Mouse (Mus musculus) MEL (cell line): ENCODE measurements around the gene Prrt4. TPM values are rescaled to one million over a fixed set of nuclear protein-coding genes. Genes with fewer than 3 reads are reported as not detected.

Source experiments
- DNase-seq: peaks from one replicate; pipeline ENCODE4 v3.0.0; 2011; ENCODE audit warnings: low read depth, low spot score
- H3K27ac ChIP-seq: 2 replicates; pipeline ENCODE4 v1.5.1; 2012; ENCODE audit warnings: low read depth, mild to moderate bottlenecking, control low read depth, low read length, moderate library complexity; ENCODE audit not compliant: control insufficient read depth
- H3K27me3 ChIP-seq, 2 experiments: fragments of 150-350 bp in 1 of 2; sonication (generic) in 1 of 2; 2 replicates each; pipeline ENCODE4 v1.6.1; 2012; ENCODE audit warnings: low read length in 2 of 2, mild to moderate bottlenecking in 2 of 2, improper control_type of control experiment in 1 of 2, moderate library complexity in 1 of 2; ENCODE audit not compliant: insufficient read depth in 2 of 2, control insufficient read depth in 1 of 2
- H3K36me3 ChIP-seq, 2 experiments: 2 replicates each; pipeline ENCODE4 v1.6.1; 2012 to 2014; ENCODE audit warnings: low read length in 2 of 2, improper control_type of control experiment in 1 of 2, inconsistent platforms in 1 of 2, mild to moderate bottlenecking in 1 of 2; ENCODE audit not compliant: insufficient read depth in 2 of 2, control insufficient read depth in 1 of 2
- H3K4me1 ChIP-seq, 2 experiments: fragments of 150-350 bp in 1 of 2; sonication (generic) in 1 of 2; 2 replicates each; pipeline ENCODE4 v1.6.1; 2012; ENCODE audit warnings: low read length in 2 of 2, improper control_type of control experiment in 1 of 2, mild to moderate bottlenecking in 1 of 2; ENCODE audit not compliant: insufficient read depth in 2 of 2, control insufficient read depth in 1 of 2
- H3K4me3 ChIP-seq, 2 experiments: fragments of 150-350 bp in 1 of 2; sonication (generic) in 1 of 2; 2 replicates each; pipeline ENCODE4 v1.5.1; 2012; ENCODE audit warnings: low read depth in 2 of 2, low read length in 2 of 2, mild to moderate bottlenecking in 2 of 2, moderate library complexity in 2 of 2, control low read depth in 1 of 2, improper control_type of control experiment in 1 of 2; ENCODE audit not compliant: control insufficient read depth in 1 of 2, insufficient read depth in 1 of 2
- H3K79me2 ChIP-seq: 2 replicates; pipeline ENCODE4 v1.6.1; 2012; ENCODE audit warnings: mild to moderate bottlenecking, low read length, moderate library complexity; ENCODE audit not compliant: control insufficient read depth, poor library complexity, insufficient read depth
- H3K9ac ChIP-seq: 2 replicates; pipeline ENCODE4 v1.6.1; 2012; ENCODE audit warnings: low read depth, mild to moderate bottlenecking, control low read depth, low read length, moderate library complexity; ENCODE audit not compliant: control insufficient read depth, poor library complexity, severe bottlenecking
- H3K9me3 ChIP-seq: fragments of 150-350 bp; sonication (generic); replicated peaks from 2 replicates; pipeline ENCODE4 v1.6.1; 2012; ENCODE audit warnings: mild to moderate bottlenecking, low read length, improper control_type of control experiment, moderate library complexity; ENCODE audit not compliant: insufficient read depth
- CHD2 ChIP-seq: IDR thresholded peaks from 2 replicates; pipeline ENCODE4 v1.6.1; 2011; ENCODE audit warnings: low read length, improper control_type of control experiment
- CTCF ChIP-seq, 3 experiments: IDR thresholded peaks in 2 of 3; conservative IDR thresholded peaks in 1 of 3; 2 replicates each; pipeline ENCODE4 v1.5.1; 2011 to 2012; ENCODE audit warnings: low read length in 3 of 3, low read depth in 2 of 3, mild to moderate bottlenecking in 2 of 3, improper control_type of control experiment in 1 of 3, inconsistent platforms in 1 of 3, mixed read lengths in 1 of 3, moderate library complexity in 1 of 3; ENCODE audit not compliant: control insufficient read depth in 1 of 3, insufficient read depth in 1 of 3, poor library complexity in 1 of 3, severe bottlenecking in 1 of 3
- ELF1 ChIP-seq: IDR thresholded peaks from 2 replicates; pipeline ENCODE4 v1.6.1; 2014; ENCODE audit warnings: low read depth, mild to moderate bottlenecking, inconsistent platforms, low read length, improper control_type of control experiment, moderate library complexity
- HCFC1 ChIP-seq: IDR thresholded peaks from 2 replicates; pipeline ENCODE4 v1.6.1; 2012; ENCODE audit warnings: low read depth, mild to moderate bottlenecking, inconsistent platforms, low read length, improper control_type of control experiment, moderate library complexity
- MAFK ChIP-seq: IDR thresholded peaks from 2 replicates; pipeline ENCODE4 v1.6.1; 2011; ENCODE audit warnings: low read depth, mild to moderate bottlenecking, low read length, improper control_type of control experiment, borderline replicate concordance
- MAX ChIP-seq: IDR thresholded peaks from 2 replicates; pipeline ENCODE4 v1.6.1; 2011; ENCODE audit warnings: low read length, improper control_type of control experiment
- MEF2A ChIP-seq: IDR thresholded peaks from 2 replicates; pipeline ENCODE4 v1.6.1; 2014; ENCODE audit warnings: low read depth, mild to moderate bottlenecking, inconsistent platforms, low read length, improper control_type of control experiment; ENCODE audit not compliant: poor library complexity, insufficient replicate concordance, severe bottlenecking; ENCODE audit errors: extremely low read depth
- MXI1 ChIP-seq: IDR thresholded peaks from 2 replicates; pipeline ENCODE4 v1.6.1; 2011; ENCODE audit warnings: mild to moderate bottlenecking, low read depth, low read length, improper control_type of control experiment
- MYB ChIP-seq: IDR thresholded peaks from 2 replicates; pipeline ENCODE4 v1.6.1; 2011; ENCODE audit warnings: mild to moderate bottlenecking, low read depth, low read length, improper control_type of control experiment
- MYC ChIP-seq: IDR thresholded peaks from 2 replicates; pipeline ENCODE4 v1.6.1; 2011; ENCODE audit warnings: low read depth, mild to moderate bottlenecking, low read length, improper control_type of control experiment, moderate library complexity
- NELFE ChIP-seq: IDR thresholded peaks from 2 replicates; pipeline ENCODE4 v1.6.1; 2011; ENCODE audit warnings: low read depth, low read length, improper control_type of control experiment
- POLR2A ChIP-seq, 2 experiments: IDR thresholded peaks; 2 replicates each; pipeline ENCODE4 v1.6.1; 2011 to 2012; ENCODE audit warnings: low read length in 2 of 2, mild to moderate bottlenecking in 2 of 2, control low read depth in 1 of 2, improper control_type of control experiment in 1 of 2, low read depth in 1 of 2, moderate library complexity in 1 of 2; ENCODE audit not compliant: control insufficient read depth in 1 of 2, insufficient read depth in 1 of 2, poor library complexity in 1 of 2
- POLR2AphosphoS2 ChIP-seq: IDR thresholded peaks from 2 replicates; pipeline ENCODE4 v1.6.1; 2011; ENCODE audit warnings: low read length, improper control_type of control experiment
- USF1 ChIP-seq: IDR thresholded peaks from 2 replicates; pipeline ENCODE4 v1.6.1; 2014; ENCODE audit warnings: low read depth, mild to moderate bottlenecking, inconsistent platforms, low read length, improper control_type of control experiment, moderate library complexity
- USF2 ChIP-seq, 2 experiments: IDR thresholded peaks; 2 replicates each; pipeline ENCODE4 v1.6.1; 2011 to 2012; ENCODE audit warnings: improper control_type of control experiment in 2 of 2, low read length in 2 of 2, borderline replicate concordance in 1 of 2, inconsistent platforms in 1 of 2, low read depth in 1 of 2, mild to moderate bottlenecking in 1 of 2; ENCODE audit not compliant: insufficient read depth in 1 of 2
- ZC3H11A ChIP-seq: IDR thresholded peaks from 2 replicates; pipeline ENCODE4 v1.6.1; 2012; ENCODE audit warnings: low read depth, mild to moderate bottlenecking, inconsistent platforms, low read length, improper control_type of control experiment
- ZNF384 ChIP-seq: IDR thresholded peaks from 2 replicates; pipeline ENCODE4 v1.6.1; 2012; ENCODE audit warnings: low read depth, mild to moderate bottlenecking, inconsistent platforms, low read length, improper control_type of control experiment
- polyA plus RNA-seq, 2 experiments: library from polyadenylated mRNA; stranded (reverse) in 1 of 2; unstranded in 1 of 2; fragments of >175 nt in 1 of 2; fragments of >200 nt in 1 of 2; gene quantifications; 2 replicates each; pipeline versions ENCODE4 v1.2.1 to v1.2.4; 2012; ENCODE audit warnings: low replicate concordance in 2 of 2, low read depth in 1 of 2; ENCODE audit not compliant: insufficient read length in 2 of 2, insufficient read depth in 1 of 2, missing spikeins in 1 of 2
- total RNA-seq: library from RNA; depleted of rRNA; stranded (reverse); fragments of 300-350 nt; gene quantifications from 2 replicates; pipeline ENCODE4 v1.2.3, GENCODE M21; 2012

Gene Prrt4
- total and polyA plus RNA-seq, 3 experiments = 0.17 TPM; not detected in 2

DNA sequence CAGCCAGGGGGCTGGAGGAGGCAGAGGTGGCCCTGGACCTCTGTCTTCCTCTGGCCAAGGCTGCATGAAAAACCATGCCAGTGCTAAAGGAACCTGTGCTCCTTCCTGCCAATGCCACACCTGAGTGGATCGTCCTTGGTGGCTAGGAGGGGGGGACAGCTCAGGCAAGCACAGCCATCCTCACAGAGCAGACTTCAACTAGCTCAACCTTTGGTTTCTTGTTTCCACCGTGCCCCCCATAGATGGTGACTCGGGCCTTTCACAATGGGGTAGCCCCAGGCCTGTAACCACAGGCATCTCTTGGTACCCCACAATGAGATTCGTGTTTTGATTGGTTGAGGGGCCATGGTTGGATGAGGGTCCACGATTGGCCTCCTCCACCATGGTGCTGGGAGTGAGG is 22.0 kb upstream of the Prrt4 start:
- Histone ChIP-seq H3K9me3 (no peaks in the 10 kb centered on the region), H3K27me3 (peaks cover 0 to 1% of the 10 kb centered on the region in 2 experiments; a peak in 1 of 4 replicates), H3K9ac (no peak overlapping the region), H3K36me3 (peaks cover 0 to 1% of the 10 kb centered on the region in 2 experiments; a peak in 1 of 4 replicates), H3K27ac (no peak overlapping the region), H3K4me3 (no peak overlapping the region), H3K79me2 (no peaks in the 10 kb centered on the region), H3K4me1 (no peaks in the 10 kb centered on the region)
- DNase-seq = no peak
- TF ChIP-seq MXI1 = no peak
- no peak for TF ChIP-seq ZNF384
- TF ChIP-seq ZC3H11A = no peak
- no peak for TF ChIP-seq ELF1
- TF ChIP-seq POLR2A (IDR thresholded peaks at IDR 0.05; ENCODE audit: control insufficient read depth in 1 of 2, insufficient read depth in 1 of 2, low read depth in 1 of 2, low read length in 2 of 2, poor library complexity in 1 of 2) = no peak
- no peak for TF ChIP-seq CHD2
- no peak for TF ChIP-seq CTCF (IDR thresholded peaks at IDR 0.05 in 2 of 3, conservative IDR thresholded peaks at IDR 0.05 in 1 of 3; ENCODE audit: control insufficient read depth in 1 of 3, insufficient read depth in 1 of 3, low read depth in 2 of 3, low read length in 3 of 3, poor library complexity in 1 of 3, severe bottlenecking in 1 of 3)
- TF ChIP-seq MYC = no peak
- no peak for TF ChIP-seq MAFK
- TF ChIP-seq HCFC1 = no peak

DNA sequence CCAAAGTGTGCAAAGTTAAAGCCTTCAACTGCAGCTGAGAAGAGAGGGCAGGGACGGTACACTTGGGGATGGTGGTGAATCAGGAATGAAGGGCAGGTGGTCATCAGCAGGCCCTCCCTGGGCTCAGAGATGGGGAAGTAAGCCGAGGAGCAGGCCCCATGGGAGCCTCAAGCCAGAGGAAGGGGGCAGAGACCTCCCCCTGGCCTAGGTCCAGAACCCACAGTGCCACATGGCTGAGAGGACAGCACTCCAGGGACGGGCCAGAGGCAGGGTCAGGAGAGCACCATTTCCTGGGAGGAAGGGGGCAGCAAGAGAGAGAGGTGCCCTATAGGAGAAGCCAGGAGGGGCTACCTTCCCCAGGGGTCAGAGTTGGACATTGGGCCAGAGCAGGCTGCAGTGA is 21.1 kb upstream of the Prrt4 start:
- Histone ChIP-seq H3K4me3 (no peak overlapping the region), H3K27me3 (peaks cover 0 to 1% of the 10 kb centered on the region in 2 experiments; a peak in 1 of 4 replicates), H3K36me3 (peaks cover 0 to 1% of the 10 kb centered on the region in 2 experiments; a peak in 1 of 4 replicates), H3K9me3 (no peaks in the 10 kb centered on the region), H3K4me1 (no peaks in the 10 kb centered on the region), H3K27ac (no peak overlapping the region), H3K79me2 (no peaks in the 10 kb centered on the region), H3K9ac (no peak overlapping the region)
- no peak for DNase-seq
- no peak for TF ChIP-seq ZNF384
- no peak for TF ChIP-seq USF2 (IDR thresholded peaks at IDR 0.05; ENCODE audit: borderline replicate concordance in 1 of 2, insufficient read depth in 1 of 2, low read depth in 1 of 2, low read length in 2 of 2)
- no peak for TF ChIP-seq POLR2AphosphoS2
- no peak for TF ChIP-seq ZC3H11A
- no peak for TF ChIP-seq MYB
- no peak for TF ChIP-seq MEF2A
- no peak for TF ChIP-seq USF1
- TF ChIP-seq MAX = no peak
- no peak for TF ChIP-seq NELFE
